Mouse (Mus musculus) cerebellum, adult 2 months (tissue): Measurements from ENCODE around the gene Gm8947.

Experiments used
- CTCF ChIP-seq: fragments of 200-500 bp; IDR thresholded peaks from 2 replicates; pipeline ENCODE4 v1.5.1; 2011; ENCODE audit warnings: low read depth, mild to moderate bottlenecking, control low read depth, low read length, moderate library complexity, borderline replicate concordance; ENCODE audit not compliant: insufficient read depth
- POLR2A ChIP-seq: fragments of 200-500 bp; IDR thresholded peaks from 2 replicates; pipeline ENCODE4 v1.6.1; 2011; ENCODE audit warnings: low read length, control low read depth, borderline replicate concordance; ENCODE audit not compliant: insufficient read depth

DNA sequence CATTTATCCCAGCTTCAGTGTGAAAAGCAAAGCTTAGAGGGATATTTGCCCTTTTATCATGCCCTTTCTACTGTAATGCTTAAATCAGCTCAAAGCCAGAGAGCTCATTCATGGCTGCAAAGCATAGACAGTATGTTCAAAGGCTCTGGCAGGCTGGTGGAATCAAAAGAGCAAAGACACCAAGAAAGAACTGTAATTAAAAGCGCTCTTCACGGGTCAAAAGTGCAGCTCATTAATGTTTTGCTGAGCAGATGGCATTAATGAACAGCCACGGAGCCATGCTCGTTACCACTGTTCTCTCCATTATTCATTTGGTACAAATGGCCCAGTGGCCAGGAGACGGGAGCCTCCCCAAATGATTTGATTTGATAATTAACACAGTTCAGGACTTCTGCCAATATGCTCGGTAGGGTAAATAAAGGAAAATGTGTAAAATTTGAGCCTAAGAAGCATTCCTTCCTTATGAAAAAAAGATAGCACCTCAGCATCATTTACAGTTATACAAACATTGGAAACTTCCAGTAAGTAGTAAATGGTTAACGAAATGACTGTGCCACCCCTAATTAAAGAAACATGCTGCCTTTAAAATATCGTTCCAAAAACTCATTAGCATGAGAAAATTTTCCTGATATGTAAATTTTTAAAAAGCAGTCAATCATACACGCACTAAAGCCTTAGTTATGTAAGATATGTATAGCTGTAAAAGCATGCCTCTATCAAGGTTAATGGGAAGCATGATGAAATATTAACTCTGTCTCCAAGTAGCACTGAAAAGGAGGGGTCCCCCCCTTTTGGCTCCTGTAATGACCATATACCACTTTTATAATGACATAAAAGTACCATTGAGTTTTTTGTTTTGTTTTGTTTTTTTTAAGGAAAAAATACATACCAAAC is 34.0 kb upstream of the Gm8947 start:
- TF ChIP-seq CTCF (no peak), POLR2A (no peak)
